Mouse (Mus musculus) C2C12 (cell line): ENCODE data around the gene Clint1.

ENCODE experiments used
- CEBPB ChIP-seq: IDR thresholded peaks from one replicate; pipeline ENCODE4 v1.6.1; 2011; ENCODE audit warnings: low read depth, mild to moderate bottlenecking, control low read depth, moderate library complexity
- CTCF ChIP-seq: IDR thresholded peaks from one replicate; pipeline ENCODE4 v1.5.1; 2011; ENCODE audit not compliant: control insufficient read depth, insufficient read depth, insufficient read length
- FOSL1 ChIP-seq: IDR thresholded peaks from one replicate; pipeline ENCODE4 v1.8.0; 2011; ENCODE audit warnings: mild to moderate bottlenecking, low read length; ENCODE audit not compliant: poor library complexity, insufficient read depth, severe bottlenecking
- MAX ChIP-seq: IDR thresholded peaks from one replicate; pipeline ENCODE4 v1.6.1; 2011; ENCODE audit warnings: mild to moderate bottlenecking, control low read depth
- MYOD1 ChIP-seq: IDR thresholded peaks from one replicate; pipeline ENCODE4 v1.6.1; 2011; ENCODE audit warnings: low read depth; ENCODE audit not compliant: control insufficient read depth, insufficient read length
- MYOG ChIP-seq: IDR thresholded peaks from one replicate; pipeline ENCODE4 v1.6.1; 2011; ENCODE audit not compliant: control insufficient read depth, insufficient read length; ENCODE audit errors: extremely low read depth
- USF1 ChIP-seq: IDR thresholded peaks from one replicate; pipeline ENCODE4 v1.6.1; 2011; ENCODE audit warnings: low read depth, mild to moderate bottlenecking, control low read depth, moderate library complexity

- TF ChIP-seq MYOG (no peak), CTCF (peak; percentile 76), CEBPB (no peak), MAX (no peak), FOSL1 (no peak), USF1 (no peak), MYOD1 (no peak)
These were observed 74.8 kb downstream of the Clint1 start for GRCm38 (mm10) chr11:45926640-45927082.
